Mouse (Mus musculus) intestine, embryonic 16.5 days (tissue): ENCODE data around the gene Cd8a. TPM values are rescaled to one million over a fixed set of nuclear protein-coding genes. Genes with fewer than 3 reads are reported as not detected.

ENCODE experiments used
- ATAC-seq: fragments of 200-750 bp; cut with Nextera tagmentation; 2 replicates; pipeline ENCODE4 v1.8.0; 2017; ENCODE audit warnings: moderate TSS enrichment, moderate library complexity
- H3K27ac ChIP-seq: fragments of 300-500 bp; sonication (generic); 2 replicates; pipeline ENCODE4 v1.5.1; 2014; ENCODE audit warnings: mild to moderate bottlenecking, low read length
- H3K27me3 ChIP-seq: fragments of 300-500 bp; sonication (generic); replicated peaks from 2 replicates; pipeline ENCODE4 v1.6.1; 2014; ENCODE audit warnings: low read length, control low read depth, mixed read lengths; ENCODE audit not compliant: control insufficient read depth, insufficient read depth
- H3K36me3 ChIP-seq: fragments of 300-500 bp; sonication (generic); 2 replicates; pipeline ENCODE4 v1.6.1; 2014; ENCODE audit warnings: low read length, control low read depth; ENCODE audit not compliant: control insufficient read depth, insufficient read depth
- H3K4me1 ChIP-seq: fragments of 300-500 bp; sonication (generic); 2 replicates; pipeline ENCODE4 v1.6.1; 2014; ENCODE audit warnings: low read length, control low read depth, mixed read lengths; ENCODE audit not compliant: control insufficient read depth, insufficient read depth
- H3K4me2 ChIP-seq: fragments of 300-500 bp; sonication (generic); 2 replicates; pipeline ENCODE4 v1.6.1; 2014; ENCODE audit warnings: low read depth, low read length, control low read depth
- H3K4me3 ChIP-seq: fragments of 300-500 bp; sonication (generic); 2 replicates; pipeline ENCODE4 v1.5.1; 2014; ENCODE audit warnings: mild to moderate bottlenecking, low read length
- H3K9ac ChIP-seq: fragments of 300-500 bp; sonication (generic); 2 replicates; pipeline ENCODE4 v1.6.1; 2014; ENCODE audit warnings: low read depth, low read length
- H3K9me3 ChIP-seq: fragments of 300-500 bp; sonication (generic); 2 replicates; pipeline ENCODE4 v1.6.1; 2016; ENCODE audit warnings: low read length, control low read depth; ENCODE audit not compliant: control insufficient read depth
- WGBS: fragments of 180-500 bp; shearing (Covaris S2); extraction: QIAGEN DNeasy Blood & Tissue Kit; methylation state at CpG from one replicate; pipeline ENCODE4 v1.1.7; 2014; 5-methylcytosine and 5-hydroxymethylcytosine counted together
- polyA plus RNA-seq: library from polyadenylated mRNA; unstranded; fragments of >200 nt; fragmentation: Nextera tagmentation; extraction: Ambion mirVana; gene quantifications from 2 replicates; pipeline ENCODE4 v1.2.1, GENCODE M21; 2015

Gene Cd8a
- polyA plus RNA-seq, 1 experiment from 2014 or later, result not detected

- ATAC-seq, result no peak
- no peaks in the 10 kb centered on the region for H3K27me3 ChIP-seq
- no peak overlapping the region for H3K4me2 ChIP-seq
- H3K36me3 ChIP-seq, result 0 out of 2 replicates have a peak, but pooled peaks cover 2% of the 10 kb centered on the region
- H3K4me1 ChIP-seq, result peaks cover 16% of the 10 kb centered on the region
- WGBS, result 88% methylated on average over 3 of the region's 3 CpGs
- no peak overlapping the region for H3K9ac ChIP-seq
- no peak overlapping the region for H3K4me3 ChIP-seq
- H3K27ac ChIP-seq, result no peak overlapping the region
- no peaks in the 10 kb centered on the region for H3K9me3 ChIP-seq
Measured at GRCm38 (mm10) chr6:71423116-71423515, 49.9 kb downstream of the Cd8a start.

DNA sequence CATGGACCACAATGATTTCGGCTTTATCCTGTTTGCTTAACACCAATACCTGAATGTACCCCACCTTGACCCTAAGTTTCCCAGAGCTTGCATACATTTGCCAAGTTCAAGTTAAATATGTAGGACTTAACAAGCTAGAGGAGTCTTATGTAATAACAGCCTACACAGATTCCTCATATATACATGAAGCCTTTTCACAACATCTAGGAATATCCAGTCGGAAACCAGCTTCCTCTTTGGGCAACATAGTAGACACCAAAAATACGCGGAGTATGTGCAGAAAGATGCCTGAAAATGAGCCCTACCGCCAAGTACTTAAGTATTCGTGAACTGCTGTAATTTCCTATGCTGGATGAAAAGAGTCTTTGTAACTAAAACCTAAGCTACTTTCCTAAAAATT lies 52.5 kb downstream of the Cd8a start:
- Histone ChIP-seq H3K27me3 (no peaks in the 10 kb centered on the region), H3K36me3 (0 out of 2 replicates have a peak, but pooled peaks cover 4% of the 10 kb centered on the region), H3K4me2 (no peak overlapping the region), H3K9me3 (no peaks in the 10 kb centered on the region), H3K9ac (no peak overlapping the region), H3K27ac (no peak overlapping the region), H3K4me3 (no peak overlapping the region), H3K4me1 (peaks cover 11% of the 10 kb centered on the region)
- 88% methylated on average over 6 of the region's 6 CpGs for WGBS
- no peak for ATAC-seq

- no peaks in the 10 kb centered on the region for H3K27me3 ChIP-seq
- H3K27ac ChIP-seq, result no peak overlapping the region
- H3K36me3 ChIP-seq, result 0 out of 2 replicates have a peak, but pooled peaks cover 4% of the 10 kb centered on the region
- WGBS, result 74% methylated on average over 4 of the region's 4 CpGs
- H3K4me1 ChIP-seq, result 0 out of 2 replicates have a peak, but pooled peaks cover 1% of the 10 kb centered on the region
- no peak overlapping the region for H3K4me2 ChIP-seq
- H3K9ac ChIP-seq, result no peak overlapping the region
- no peak overlapping the region for H3K4me3 ChIP-seq
- H3K9me3 ChIP-seq, result no peaks in the 10 kb centered on the region
- ATAC-seq, result no peak
Measured at GRCm38 (mm10) chr6:71427996-71428725, 54.9 kb downstream of the Cd8a start.

Other genes starting within 250 kb of the Cd8a start
- 83.8 and 95.1 TPM in 2 replicates for gene Thnsl2, start 229.0 kb upstream of the Cd8a start, polyA plus RNA-seq
- gene Fabp1, start 173.6 kb upstream of the Cd8a start, polyA plus RNA-seq, result 4,478 and 6,129 TPM in 2 replicates
- gene Krcc1, start 101.8 kb upstream of the Cd8a start, polyA plus RNA-seq, result 70.8 and 72.0 TPM in 2 replicates
- gene Smyd1, start 51.2 kb upstream of the Cd8a start, polyA plus RNA-seq, result 0.34 and 0.36 TPM in 2 replicates
- gene Cd8b1, start 50.6 kb upstream of the Cd8a start, polyA plus RNA-seq, result not detected in 2 replicates
- 9.3 and 10.3 TPM in 2 replicates for gene Rmnd5a, start 67.2 kb downstream of the Cd8a start, polyA plus RNA-seq
- 8.5 and 18.2 TPM in 2 replicates for gene Rnf103, start 120.5 kb downstream of the Cd8a start, polyA plus RNA-seq
- 78.8 and 83.3 TPM in 2 replicates for gene Chmp3, start 170.4 kb downstream of the Cd8a start, polyA plus RNA-seq